Mouse (Mus musculus): ENCODE measurements around the gene Dennd2a. TPM values are rescaled to one million over a fixed set of nuclear protein-coding genes. Genes with fewer than 3 reads are reported as not detected.

The Dennd2a gene
- polyA plus RNA-seq, 1 experiment from 2014 or later = 4.7 TPM

- WGBS = 14% methylated on average over 5 of the region's 5 CpGs
- no peaks in the 10 kb centered on the region for H3K27me3 ChIP-seq (ENCODE audit: control insufficient read depth, insufficient read depth, low read length)
- no peak overlapping the region for H3K4me2 ChIP-seq (replicated peaks; ENCODE audit: low read depth)
- H3K27ac ChIP-seq (replicated peaks) = no peak overlapping the region
- H3K4me3 ChIP-seq (ENCODE audit: low read depth, low read length) = no peak overlapping the region
- H3K9ac ChIP-seq (ENCODE audit: low read length) = no peak overlapping the region
- no peaks in the 10 kb centered on the region for H3K4me1 ChIP-seq (replicated peaks; ENCODE audit: control insufficient read depth, insufficient read depth)
- H3K36me3 ChIP-seq (ENCODE audit: control insufficient read depth, insufficient read depth, low read length) = no peaks in the 10 kb centered on the region
- TF ChIP-seq CTCF (IDR thresholded peaks at IDR 0.05; ENCODE audit: low read depth) = peak; percentile 92
- no peak for TF ChIP-seq EP300 (optimal IDR thresholded peaks at IDR 0.05)
- no peak for ATAC-seq (ENCODE audit: low FRiP score, low TSS enrichment)
- H3K9me3 ChIP-seq (ENCODE audit: control insufficient read depth, low read length) = no peaks in the 10 kb centered on the region
- DNase-seq (ENCODE audit: low spot score) = peak; percentile 23
Measured at GRCm38 (mm10) chr6:39567528-39567927, 9.9 kb upstream of the Dennd2a start.

- ATAC-seq (ENCODE audit: low FRiP score, low TSS enrichment) (peak; percentile 78), DNase-seq (ENCODE audit: low spot score) (peak; percentile 74)
- no peaks in the 10 kb centered on the region; the same call in 1 of the 2 replicates for H3K4me1 ChIP-seq (replicated peaks; ENCODE audit: control insufficient read depth, insufficient read depth)
- WGBS = 13% methylated on average over 23 of the region's 23 CpGs
- H3K4me2 ChIP-seq (replicated peaks; ENCODE audit: low read depth) = peak overlapping the region; percentile 36
- no peak overlapping the region for H3K9ac ChIP-seq (ENCODE audit: low read length)
- H3K27ac ChIP-seq (replicated peaks) = no peak overlapping the region
- H3K27me3 ChIP-seq (ENCODE audit: control insufficient read depth, insufficient read depth, low read length) = no peaks in the 10 kb centered on the region
- H3K9me3 ChIP-seq (ENCODE audit: control insufficient read depth, low read length) = no peaks in the 10 kb centered on the region
- H3K4me3 ChIP-seq (ENCODE audit: low read depth, low read length) = 0 out of 2 replicates have a peak overlapping the region, but pooled peaks have one; percentile 6
- H3K36me3 ChIP-seq (ENCODE audit: control insufficient read depth, insufficient read depth, low read length) = no peaks in the 10 kb centered on the region
- TF ChIP-seq CTCF (IDR thresholded peaks at IDR 0.05; ENCODE audit: low read depth) (peak; percentile 95), EP300 (optimal IDR thresholded peaks at IDR 0.05) (no peak)
Measured at GRCm38 (mm10) chr6:39562166-39563015, 4.7 kb upstream of the Dennd2a start.

GRCm38 (mm10) chr6:39559276-39559939, 1.7 kb upstream of the Dennd2a start:
- H3K4me3 ChIP-seq (ENCODE audit: low read depth, low read length) = no peak overlapping the region
- DNase-seq (ENCODE audit: low spot score) (no peak), ATAC-seq (ENCODE audit: low FRiP score, low TSS enrichment) (no peak)
- no peaks in the 10 kb centered on the region for H3K36me3 ChIP-seq (ENCODE audit: control insufficient read depth, insufficient read depth, low read length)
- no peaks in the 10 kb centered on the region for H3K27me3 ChIP-seq (ENCODE audit: control insufficient read depth, insufficient read depth, low read length)
- no peak overlapping the region for H3K4me2 ChIP-seq (replicated peaks; ENCODE audit: low read depth)
- H3K9ac ChIP-seq (ENCODE audit: low read length) = no peak overlapping the region
- H3K27ac ChIP-seq (replicated peaks) = no peak overlapping the region
- no peaks in the 10 kb centered on the region for H3K9me3 ChIP-seq (ENCODE audit: control insufficient read depth, low read length)
- WGBS = 59% methylated on average over 6 of the region's 6 CpGs
- TF ChIP-seq CTCF (IDR thresholded peaks at IDR 0.05; ENCODE audit: low read depth) (no peak), EP300 (optimal IDR thresholded peaks at IDR 0.05) (no peak)
- H3K4me1 ChIP-seq (replicated peaks; ENCODE audit: control insufficient read depth, insufficient read depth) = no peaks in the 10 kb centered on the region; the same call in 1 of the 2 replicates

- Histone ChIP-seq H3K9ac (ENCODE audit: low read length) (peak overlapping the region; percentile 88), H3K4me1 (replicated peaks; ENCODE audit: control insufficient read depth, insufficient read depth) (no peaks in the 10 kb centered on the region; the same call in 1 of the 2 replicates), H3K27ac (replicated peaks) (peak overlapping the region; percentile 90), H3K36me3 (ENCODE audit: control insufficient read depth, insufficient read depth, low read length) (no peaks in the 10 kb centered on the region), H3K9me3 (ENCODE audit: control insufficient read depth, low read length) (no peaks in the 10 kb centered on the region), H3K4me3 (ENCODE audit: low read depth, low read length) (peak overlapping the region; percentile 79), H3K4me2 (replicated peaks; ENCODE audit: low read depth) (peak overlapping the region; percentile 77), H3K27me3 (ENCODE audit: control insufficient read depth, insufficient read depth, low read length) (no peaks in the 10 kb centered on the region)
- DNase-seq (ENCODE audit: low spot score) = peak; percentile 53
- peak; percentile 62 for ATAC-seq (ENCODE audit: low FRiP score, low TSS enrichment)
- TF ChIP-seq EP300 (optimal IDR thresholded peaks at IDR 0.05) = no peak
- no peak for TF ChIP-seq CTCF (IDR thresholded peaks at IDR 0.05; ENCODE audit: low read depth)
- WGBS = 2% methylated on average over 35 of the region's 54 CpGs
Measured at GRCm38 (mm10) chr6:39556900-39557659, 587 bp downstream of the Dennd2a start.

- H3K4me1 ChIP-seq (replicated peaks; ENCODE audit: control insufficient read depth, insufficient read depth) = no peaks in the 10 kb centered on the region; the same call in 1 of the 2 replicates
- H3K27ac ChIP-seq (replicated peaks) = no peak overlapping the region
Measured at GRCm38 (mm10) chr6:39555648-39555945, 2.1 kb downstream of the Dennd2a start.

More at GRCm38 (mm10) chr6:39555648-39555945, 2.1 kb downstream of the Dennd2a start:
- H3K27me3 ChIP-seq (ENCODE audit: control insufficient read depth, insufficient read depth, low read length) = no peaks in the 10 kb centered on the region
- peak overlapping the region; percentile 40 for H3K4me2 ChIP-seq (replicated peaks; ENCODE audit: low read depth)
- ATAC-seq (ENCODE audit: low FRiP score, low TSS enrichment) = no peak
- H3K4me3 ChIP-seq (ENCODE audit: low read depth, low read length) = no peak overlapping the region
- no peaks in the 10 kb centered on the region for H3K36me3 ChIP-seq (ENCODE audit: control insufficient read depth, insufficient read depth, low read length)
- WGBS = 63% methylated on average over 2 of the region's 2 CpGs
- DNase-seq (ENCODE audit: low spot score) = no peak
- H3K9me3 ChIP-seq (ENCODE audit: control insufficient read depth, low read length) = no peaks in the 10 kb centered on the region
- H3K9ac ChIP-seq (ENCODE audit: low read length) = no peak overlapping the region
- TF ChIP-seq CTCF (IDR thresholded peaks at IDR 0.05; ENCODE audit: low read depth) (no peak), EP300 (optimal IDR thresholded peaks at IDR 0.05) (no peak)
